Comparison of ENCODE assay signal across 9 mouse cellular contexts in the genomic region with DNA sequence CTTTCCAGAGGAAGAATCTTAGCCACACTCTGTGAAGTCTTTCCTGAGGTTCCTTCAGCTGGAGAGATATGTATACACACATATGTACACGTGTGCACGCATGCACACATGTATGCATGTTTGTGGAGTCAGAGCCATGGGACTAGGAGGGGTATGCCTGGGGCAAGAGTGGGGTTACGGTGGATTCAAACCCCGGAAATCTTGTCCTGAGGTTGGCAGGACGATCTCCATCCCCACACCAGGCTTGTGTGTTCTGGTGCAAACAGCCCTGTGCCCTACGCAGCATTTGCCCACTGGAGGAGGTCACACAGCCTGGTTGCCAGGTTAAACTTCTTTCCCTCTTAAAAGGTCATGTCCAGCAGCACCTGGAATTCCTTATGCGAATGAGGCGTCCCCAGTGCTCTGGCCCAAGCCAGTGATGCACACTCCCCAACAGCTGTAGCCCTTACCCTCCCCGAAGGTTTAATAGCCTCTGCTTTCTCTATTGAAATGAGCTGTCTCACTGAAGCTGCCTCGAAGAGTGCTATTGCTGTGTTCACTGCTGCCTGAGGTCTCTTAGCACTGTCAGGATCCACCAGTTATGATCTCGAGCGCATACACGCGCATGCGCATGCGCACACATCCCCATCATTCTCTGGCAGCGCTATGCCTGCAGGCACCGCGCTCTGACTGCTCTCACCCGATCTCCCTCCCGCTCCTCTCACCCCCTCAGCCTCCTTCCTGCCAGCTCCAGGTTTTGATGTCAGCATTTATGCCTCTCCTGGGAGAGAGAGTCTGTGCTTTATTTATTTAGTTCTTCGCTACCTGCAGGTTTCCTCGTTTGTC.
A peak's percentile ranks its signal among the peaks of the same experiment; 100 is the strongest.
DNase-seq lines count a peak whose midpoint lies in the region; ATAC-seq lines count a peak whose summit lies in the region.
"Had no signal": no experiment of that assay in that cellular context is flagged by ENCODE, and none has a peak within 500 bp of the region (broad histone marks: within the 10 kb centered on the region; RNA-seq: fewer than 3 reads in every experiment).

No protein-coding gene starts in this region.

- no peaks in the 10 kb centered on the region for H3K4me1 ChIP-seq in heart, embryonic 10.5 days
- 0 out of 2 replicates have a peak, but pooled peaks cover 4% of the 10 kb centered on the region for H3K4me1 ChIP-seq in heart, embryonic 12.5 days (replicated peaks)
- peaks cover 4% of the 10 kb centered on the region; the same call in 1 of the 2 replicates for H3K4me1 ChIP-seq in liver, embryonic 11.5 days (replicated peaks; ENCODE audit: control insufficient read depth, insufficient read depth, low read length)

- no peak; the same call in 1 of the 2 replicates for ATAC-seq in heart, embryonic 12.5 days (ENCODE audit: insufficient number of reproducible peaks, low FRiP score)
- 0 out of 2 replicates have a peak, but pooled peaks have one; percentile 29 for ATAC-seq in liver, embryonic 11.5 days (replicated peaks; ENCODE audit: low FRiP score)
- peak; percentile 44; the same call in 1 of the 2 replicates for ATAC-seq in neutrophil, adult 5-6 weeks (ENCODE audit: extremely low read depth, insufficient number of reproducible peaks, low FRiP score, poor library complexity, severe bottlenecking)

- intact Hi-C loops in heart, postnatal 25 days (cut with DNase I): no loop called here

- DNase-seq in heart, embryonic 10.5 days (ENCODE audit: low spot score): no peak
- DNase-seq in heart, postnatal 25 days (ENCODE audit: low spot score): no peak
- peak; percentile 41 to 67 for DNase-seq in cerebellum, postnatal 4 days (ENCODE audit: low spot score in 2 of 2)
- DNase-seq in kidney, postnatal 14 days: peak; percentile 58
- DNase-seq in liver, embryonic 11.5 days (ENCODE audit: low spot score): no peak
- DNase-seq in thymus, postnatal 4 days: peak; percentile 77

- H3K4me3 ChIP-seq in heart, embryonic 10.5 days: peak overlapping the region; percentile 34; the same call in 1 of the 2 replicates
- no peak overlapping the region for H3K4me3 ChIP-seq in heart, embryonic 12.5 days
- no peak overlapping the region for H3K4me3 ChIP-seq in liver, embryonic 11.5 days (ENCODE audit: low read depth, low read length)
- H3K4me3 ChIP-seq: heart, adult 2 months had no signal

- H3K27ac ChIP-seq in heart, embryonic 10.5 days: no peak overlapping the region
- no peak overlapping the region for H3K27ac ChIP-seq in heart, embryonic 12.5 days (ENCODE audit: poor library complexity, severe bottlenecking)
- H3K27ac ChIP-seq in liver, embryonic 11.5 days (ENCODE audit: low read depth, low read length): no peak overlapping the region
- H3K27ac ChIP-seq: heart, adult 2 months had no signal

- H3K9ac ChIP-seq in heart, embryonic 12.5 days: no peak overlapping the region
- H3K9ac ChIP-seq in liver, embryonic 11.5 days (ENCODE audit: low read depth, low read length): no peak overlapping the region

- H3K4me2 ChIP-seq in heart, embryonic 12.5 days: peak overlapping the region; percentile 9
- peak overlapping the region; percentile 34 for H3K4me2 ChIP-seq in liver, embryonic 11.5 days

- H3K27me3 ChIP-seq in heart, embryonic 10.5 days (ENCODE audit: insufficient read depth, poor library complexity, severe bottlenecking): no peaks in the 10 kb centered on the region
- H3K27me3 ChIP-seq in heart, embryonic 12.5 days (replicated peaks): no peaks in the 10 kb centered on the region
- no peaks in the 10 kb centered on the region for H3K27me3 ChIP-seq in liver, embryonic 11.5 days (replicated peaks; ENCODE audit: control insufficient read depth, insufficient read depth, low read length)

- no peaks in the 10 kb centered on the region for H3K9me3 ChIP-seq in heart, embryonic 10.5 days
- no peaks in the 10 kb centered on the region for H3K9me3 ChIP-seq in heart, embryonic 12.5 days (replicated peaks)
- no peaks in the 10 kb centered on the region for H3K9me3 ChIP-seq in liver, embryonic 11.5 days (ENCODE audit: control insufficient read depth, low read length)

- H3K36me3 ChIP-seq in heart, embryonic 10.5 days: peaks cover 26% of the 10 kb centered on the region; the same call in 1 of the 2 replicates
- H3K36me3 ChIP-seq in heart, embryonic 12.5 days: peaks cover 31% of the 10 kb centered on the region
- H3K36me3 ChIP-seq in liver, embryonic 11.5 days (ENCODE audit: control insufficient read depth, insufficient read depth, low read length): peaks cover 10% of the 10 kb centered on the region; the same call in 1 of the 2 replicates

- WGBS in heart, embryonic 10.5 days: 67% methylated on average over 23 of the region's 23 CpGs
- 69% methylated on average over 23 of the region's 23 CpGs for WGBS in heart, embryonic 12.5 days
- WGBS in liver, embryonic 11.5 days: 72% methylated on average over 23 of the region's 23 CpGs

Comparison
In these comparisons a context has a peak if more than half of its experiments do, and no peak if none do; other contexts are left out.
1. DNase-seq: peak in cerebellum, postnatal 4 days (2 of 2), kidney, postnatal 14 days (single experiment) and thymus, postnatal 4 days (single experiment); none in heart, embryonic 10.5 days (single experiment), heart, postnatal 25 days (single experiment) and liver, embryonic 11.5 days (single experiment).